Mouse (Mus musculus) layer of hippocampus, adult 2 months (tissue): ENCODE measurements at regions not wholly inside any gene's neighbourhood (a gene's known extent, or its start where the extent isn't known, plus 50 kb on each side); places are given as distances from the start of the nearest gene placed in this dataset.

Source experiments
- DNase-seq, 2 experiments: peaks; one replicate each; pipeline ENCODE4 v3.0.0; 2022; ENCODE audit warnings: low spot score in 2 of 2
- H3K27ac ChIP-seq: fragments of 200-600 bp; 2 replicates; pipeline ENCODE4 v1.8.1; 2022
- H3K4me3 ChIP-seq: fragments of 200-600 bp; 2 replicates; pipeline ENCODE4 v1.8.1; 2022; ENCODE audit warnings: mild to moderate bottlenecking
- CTCF ChIP-seq: fragments of 200-600 bp; conservative IDR thresholded peaks from 2 replicates; pipeline ENCODE4 v1.8.1; 2022; ENCODE audit warnings: antibody characterized with exemption, mild to moderate bottlenecking, moderate library complexity

DNA sequence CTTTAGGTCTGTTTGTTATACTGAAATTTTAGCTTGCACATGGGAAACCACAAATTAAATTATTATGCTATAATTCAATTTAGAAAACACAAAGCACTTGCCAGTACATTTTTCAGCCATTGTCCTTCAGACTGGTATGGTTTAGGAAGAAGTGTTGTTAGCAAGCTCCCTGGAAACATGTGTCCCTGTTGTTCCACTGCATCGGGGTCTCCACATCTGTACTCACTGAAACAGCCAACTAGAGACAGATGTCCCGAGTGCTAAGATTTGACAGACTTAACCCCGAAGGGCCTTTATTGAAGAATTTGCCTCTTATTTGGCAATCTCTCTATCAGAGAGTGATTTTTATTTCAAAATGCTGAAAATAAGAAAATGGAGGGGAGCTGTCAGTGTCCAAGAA, 362.6 kb downstream of the Rfpl4b start:
- H3K27ac ChIP-seq = no peak overlapping the region
- H3K4me3 ChIP-seq = no peak overlapping the region
- no peak for TF ChIP-seq CTCF
- no peak for DNase-seq

DNA sequence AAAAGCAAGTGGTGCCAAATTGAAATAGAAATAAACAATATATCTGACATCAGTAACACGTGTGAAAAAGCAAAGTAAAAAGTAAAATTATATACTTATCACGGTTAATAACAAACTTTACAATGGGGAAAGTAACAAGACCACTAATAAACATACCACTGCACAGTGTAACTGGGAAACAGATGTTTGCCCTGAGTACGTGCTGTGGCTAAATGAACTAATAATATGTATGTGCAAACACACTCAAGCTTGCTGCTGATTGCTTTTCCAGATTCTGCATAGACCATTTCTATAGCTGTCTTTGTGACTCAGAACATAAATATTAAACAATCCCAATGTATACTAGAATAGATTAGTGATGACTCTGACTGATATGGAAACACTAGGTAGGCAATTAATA, 363.2 kb downstream of the Rfpl4b start:
- Histone ChIP-seq H3K4me3 (no peak overlapping the region), H3K27ac (no peak overlapping the region)
- no peak for TF ChIP-seq CTCF
- DNase-seq = no peak

DNA sequence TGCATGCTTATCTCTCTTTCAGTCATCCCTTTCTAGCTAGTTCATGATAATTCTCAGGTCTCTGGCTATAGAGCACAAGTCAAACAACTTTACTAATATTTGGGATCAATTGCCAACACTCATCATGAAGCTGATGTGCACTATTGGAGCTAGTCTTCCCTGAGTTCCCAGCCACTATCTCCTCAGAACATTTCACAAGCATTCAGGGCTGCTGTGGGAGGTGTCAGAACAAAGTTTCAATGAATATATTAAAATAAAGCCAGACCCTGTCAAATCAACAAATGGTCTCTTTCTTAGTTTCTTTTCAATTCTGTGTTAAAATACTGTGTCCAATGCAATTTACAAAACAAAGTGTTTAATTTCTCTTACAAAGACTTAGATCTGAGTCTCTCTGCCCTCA, 364.8 kb downstream of the Rfpl4b start:
- no peak for DNase-seq
- H3K4me3 ChIP-seq = no peak overlapping the region
- no peak for TF ChIP-seq CTCF
- no peak overlapping the region for H3K27ac ChIP-seq

DNA sequence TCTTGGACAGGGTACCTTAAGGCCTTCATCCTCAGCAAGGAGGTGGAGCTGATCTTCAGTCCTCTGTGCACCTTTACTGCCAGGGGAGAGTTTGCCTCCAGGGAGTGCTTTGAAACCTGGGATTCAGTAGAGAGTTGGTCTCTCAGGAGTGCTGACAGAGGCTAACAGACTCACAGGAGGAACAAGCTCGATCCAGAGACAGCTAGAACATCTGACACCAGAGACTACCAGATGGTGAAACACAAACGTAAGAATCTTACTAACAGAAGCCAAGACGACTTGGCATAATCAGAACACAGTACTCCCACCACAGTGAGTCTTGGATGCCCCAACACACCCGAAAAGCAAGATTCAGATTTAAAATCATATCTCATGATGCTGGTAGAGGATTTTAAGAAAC, 372.3 kb downstream of the Rfpl4b start:
- TF ChIP-seq CTCF = no peak
- DNase-seq = no peak
- Histone ChIP-seq H3K4me3 (no peak overlapping the region), H3K27ac (no peak overlapping the region)

DNA sequence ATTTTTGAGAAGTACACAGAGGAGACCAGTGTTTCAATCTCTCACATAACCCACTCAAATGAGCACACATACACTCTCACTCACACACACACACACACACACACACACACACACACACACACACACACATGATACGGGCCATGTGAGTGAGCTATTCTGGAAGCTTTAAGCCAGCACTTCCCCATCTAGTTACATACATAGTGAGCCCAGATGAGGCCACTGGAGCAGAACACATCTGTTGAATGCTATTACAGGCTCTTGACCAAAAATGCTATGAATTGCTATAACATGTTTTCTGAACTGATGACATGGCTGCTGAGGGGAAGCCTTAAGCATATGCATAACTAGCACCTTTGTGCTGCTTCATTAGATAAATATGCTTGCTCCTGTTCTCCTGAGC, 373.9 kb downstream of the Rfpl4b start:
- H3K27ac ChIP-seq = no peak overlapping the region
- DNase-seq = no peak
- no peak overlapping the region for H3K4me3 ChIP-seq
- no peak for TF ChIP-seq CTCF

DNA sequence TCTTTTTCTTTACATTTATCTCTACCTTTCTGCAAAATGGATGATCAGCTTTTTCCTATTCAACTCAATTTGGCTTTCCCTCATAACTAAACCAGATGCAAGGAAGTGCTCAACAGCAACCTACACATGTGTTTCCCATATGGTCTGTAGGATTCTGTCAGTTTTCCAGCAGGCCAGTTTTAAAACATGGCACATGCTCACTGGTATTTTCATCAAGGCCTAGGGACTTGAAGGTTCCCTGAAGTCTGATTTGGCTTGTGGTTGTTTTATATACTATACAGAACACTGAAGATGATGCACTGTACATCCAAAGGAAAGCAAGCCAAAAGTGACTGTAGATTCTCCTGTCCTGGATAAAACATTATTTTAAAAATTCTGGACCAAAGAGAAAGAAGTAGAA, 374.3 kb downstream of the Rfpl4b start:
- DNase-seq = no peak
- no peak overlapping the region for H3K27ac ChIP-seq
- no peak overlapping the region for H3K4me3 ChIP-seq
- no peak for TF ChIP-seq CTCF

DNA sequence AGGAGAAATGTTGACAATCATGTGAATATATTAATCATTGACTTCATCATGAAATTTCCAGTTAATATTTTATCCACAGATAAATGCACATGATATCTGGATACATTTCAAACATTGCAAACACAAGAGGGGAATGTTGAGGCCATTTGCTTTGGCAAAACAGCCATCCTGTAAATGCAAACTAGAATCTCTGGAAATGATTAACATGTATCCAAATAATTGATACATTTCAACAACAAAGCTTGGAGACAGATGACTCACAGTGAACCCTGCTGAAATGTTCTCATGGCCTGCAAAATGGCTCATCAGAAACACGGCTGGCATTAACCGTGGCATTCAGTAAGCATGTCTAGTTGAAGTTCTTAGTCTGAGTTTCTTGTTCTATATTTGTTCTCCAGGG, 382.3 kb downstream of the Rfpl4b start:
- Histone ChIP-seq H3K4me3 (no peak overlapping the region), H3K27ac (no peak overlapping the region)
- no peak for DNase-seq
- TF ChIP-seq CTCF = no peak

DNA sequence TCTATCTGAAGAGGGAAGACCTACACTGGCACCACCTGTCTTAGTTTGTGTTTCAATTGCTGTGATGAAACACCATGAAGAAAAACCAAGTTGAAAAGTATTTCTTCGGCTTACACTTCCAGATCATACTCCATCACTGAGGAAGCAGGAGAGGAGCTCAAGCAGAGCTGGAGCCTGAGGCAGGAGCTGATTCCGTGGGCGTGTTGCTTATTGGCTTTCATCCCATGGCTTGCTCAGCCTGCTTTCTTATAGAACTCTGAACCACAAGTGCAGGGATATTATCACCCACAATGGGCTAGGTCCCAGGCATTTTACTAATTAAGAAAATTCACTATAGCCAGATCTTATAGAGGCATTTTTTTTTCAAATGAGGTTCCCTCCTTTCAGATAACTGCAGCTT, 384.7 kb downstream of the Rfpl4b start:
- no peak overlapping the region for H3K27ac ChIP-seq
- TF ChIP-seq CTCF = no peak
- H3K4me3 ChIP-seq = no peak overlapping the region
- no peak for DNase-seq

DNA sequence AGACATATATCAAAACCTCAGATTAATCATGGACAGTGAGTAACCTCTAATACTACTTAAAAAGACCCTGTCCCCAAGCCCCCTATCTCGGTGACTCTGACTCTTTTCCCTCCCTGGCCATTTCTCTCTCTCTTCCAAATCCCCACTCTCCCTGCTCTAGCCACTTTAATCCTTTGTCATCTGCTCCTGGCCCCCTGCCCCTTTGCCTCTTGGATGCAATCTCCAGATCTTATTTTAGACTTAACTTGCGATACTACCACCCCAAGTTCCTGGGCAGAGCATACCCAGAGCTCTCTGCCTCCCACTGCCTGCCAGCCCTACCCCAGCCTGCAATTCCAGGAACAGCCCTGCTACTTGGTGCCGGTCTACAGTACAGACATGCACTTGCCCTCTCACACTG, 400.0 kb downstream of the Rfpl4b start:
- no peak overlapping the region for H3K27ac ChIP-seq
- TF ChIP-seq CTCF = no peak
- DNase-seq = no peak
- H3K4me3 ChIP-seq = no peak overlapping the region

DNA sequence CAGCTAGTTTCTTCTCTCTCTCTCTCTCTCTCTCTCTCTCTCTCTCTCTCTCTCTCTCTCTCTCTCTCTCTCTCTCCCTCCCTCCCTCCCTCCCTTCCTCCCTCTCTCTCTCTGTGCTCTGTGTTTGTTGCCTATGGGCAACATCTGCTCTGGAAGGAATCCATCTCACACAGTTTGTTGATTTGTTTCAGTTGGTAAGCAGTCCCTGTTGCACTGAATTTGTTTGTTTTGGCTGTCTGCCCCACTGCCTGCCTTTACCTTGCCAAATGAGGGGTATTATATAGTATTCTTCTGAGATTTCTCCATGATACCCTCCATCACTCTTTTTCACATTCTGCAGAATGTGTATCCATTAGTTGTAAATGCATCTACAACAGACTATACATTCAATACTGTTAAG, 401.8 kb downstream of the Rfpl4b start:
- TF ChIP-seq CTCF = no peak
- H3K4me3 ChIP-seq = no peak overlapping the region
- no peak for DNase-seq
- H3K27ac ChIP-seq = no peak overlapping the region

DNA sequence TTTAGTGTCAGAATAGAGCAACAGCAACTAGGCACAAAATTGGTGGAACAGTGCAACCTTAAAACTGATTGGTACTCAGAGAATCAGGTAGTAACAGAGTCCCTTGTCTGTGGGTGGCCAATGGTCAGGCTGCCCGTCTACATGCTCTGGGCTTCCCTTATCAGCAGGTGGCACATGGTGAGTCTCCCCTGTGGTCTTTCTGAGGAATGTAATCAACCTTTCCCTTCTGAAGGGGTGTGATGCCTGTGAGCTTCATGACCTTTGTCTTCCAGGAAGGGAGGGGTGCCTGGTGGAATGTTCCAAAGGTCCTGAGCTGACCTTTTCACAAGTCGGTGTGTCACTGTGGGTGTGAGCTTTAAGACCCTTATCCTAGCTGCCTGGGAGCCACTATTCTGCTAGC, 438.4 kb downstream of the Rfpl4b start:
- DNase-seq = no peak
- no peak for TF ChIP-seq CTCF
- H3K4me3 ChIP-seq = no peak overlapping the region
- H3K27ac ChIP-seq = no peak overlapping the region

DNA sequence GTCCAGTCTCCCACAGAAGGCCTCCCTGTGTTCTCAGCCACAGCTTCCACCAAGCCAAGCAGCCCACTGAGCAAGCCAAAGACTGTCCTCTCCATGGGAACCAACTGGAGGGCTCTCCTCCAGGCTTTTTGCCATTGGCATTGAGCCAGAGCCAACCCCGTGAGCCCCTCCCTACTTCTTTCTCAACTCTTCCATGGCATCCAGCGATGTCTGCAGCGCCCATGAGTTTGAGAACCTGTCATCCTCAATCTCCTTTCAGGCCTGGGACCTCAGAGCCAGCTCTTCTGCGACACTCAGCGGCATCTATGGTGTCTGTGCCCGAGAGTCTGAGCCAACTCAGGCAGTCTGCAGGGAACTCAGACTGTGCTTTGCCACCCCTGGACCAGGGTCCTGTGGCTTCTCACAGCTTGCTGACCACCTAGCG, 439.7 kb downstream of the Rfpl4b start:
- DNase-seq = peak in 1 of 2 experiments; percentile 8
- peak; percentile 41 for TF ChIP-seq CTCF
- Histone ChIP-seq H3K27ac (no peak overlapping the region), H3K4me3 (no peak overlapping the region)

DNA sequence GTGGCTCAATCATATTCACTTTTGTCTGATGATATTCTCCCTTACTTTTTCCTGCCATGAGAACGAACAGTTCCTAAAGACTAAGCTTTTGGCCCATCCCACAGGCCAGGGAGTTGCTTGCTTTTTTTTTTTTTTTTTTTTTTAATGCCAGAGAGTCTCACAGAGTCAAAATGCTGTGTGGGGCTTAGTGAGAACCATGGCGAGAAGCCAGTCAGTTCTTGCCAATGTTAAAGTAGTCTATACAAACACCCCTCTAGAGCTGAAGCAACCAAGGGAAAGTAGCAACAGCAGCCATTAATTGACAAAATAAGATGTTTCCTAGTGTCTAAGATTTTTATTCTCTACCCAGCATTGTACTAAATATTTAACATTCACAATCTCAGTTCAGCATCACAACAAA, 441.2 kb downstream of the Rfpl4b start:
- Histone ChIP-seq H3K27ac (no peak overlapping the region), H3K4me3 (no peak overlapping the region)
- TF ChIP-seq CTCF = no peak
- DNase-seq = no peak

DNA sequence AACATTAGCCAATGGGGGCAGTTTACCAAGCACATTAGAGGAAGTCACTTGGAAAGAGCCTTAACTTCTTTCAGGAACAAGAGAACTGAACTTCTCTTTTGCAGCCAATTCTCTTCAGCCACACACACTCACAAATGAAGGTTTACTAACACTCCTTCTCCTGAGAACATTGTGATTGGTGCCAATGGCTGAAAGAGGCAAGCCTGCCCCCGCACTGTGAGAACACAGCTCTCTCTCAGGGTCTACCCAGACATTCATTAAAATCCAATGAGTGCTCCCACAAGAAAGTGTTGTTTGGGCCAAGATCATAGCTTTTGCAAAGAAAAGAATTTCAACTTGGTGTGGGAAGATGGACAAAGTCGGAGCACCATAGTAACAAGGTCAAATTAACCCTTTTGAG, 454.8 kb downstream of the Rfpl4b start:
- Histone ChIP-seq H3K4me3 (no peak overlapping the region), H3K27ac (no peak overlapping the region)
- no peak for TF ChIP-seq CTCF
- DNase-seq = no peak

DNA sequence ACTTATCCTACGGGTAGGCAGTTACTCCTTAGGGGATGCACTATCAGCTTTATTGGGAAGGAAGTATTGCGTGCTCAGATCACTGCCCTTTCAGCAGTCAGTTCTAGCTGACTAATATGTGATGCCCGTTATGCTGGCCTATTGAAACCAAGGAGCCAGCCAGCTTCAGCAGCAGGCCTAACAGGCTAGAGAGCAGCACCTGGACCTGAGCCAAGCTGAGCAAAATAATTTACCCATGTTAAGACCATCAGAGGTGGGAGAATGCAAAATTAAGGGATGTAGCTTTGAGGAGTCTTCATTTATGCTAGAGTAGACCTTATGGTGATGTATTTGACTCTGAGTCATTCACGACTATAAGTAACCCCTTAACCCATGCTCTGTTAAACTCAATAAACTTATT, 456.7 kb downstream of the Rfpl4b start:
- TF ChIP-seq CTCF = no peak
- no peak for DNase-seq
- H3K27ac ChIP-seq = no peak overlapping the region
- no peak overlapping the region for H3K4me3 ChIP-seq
